In the genomic region with DNA sequence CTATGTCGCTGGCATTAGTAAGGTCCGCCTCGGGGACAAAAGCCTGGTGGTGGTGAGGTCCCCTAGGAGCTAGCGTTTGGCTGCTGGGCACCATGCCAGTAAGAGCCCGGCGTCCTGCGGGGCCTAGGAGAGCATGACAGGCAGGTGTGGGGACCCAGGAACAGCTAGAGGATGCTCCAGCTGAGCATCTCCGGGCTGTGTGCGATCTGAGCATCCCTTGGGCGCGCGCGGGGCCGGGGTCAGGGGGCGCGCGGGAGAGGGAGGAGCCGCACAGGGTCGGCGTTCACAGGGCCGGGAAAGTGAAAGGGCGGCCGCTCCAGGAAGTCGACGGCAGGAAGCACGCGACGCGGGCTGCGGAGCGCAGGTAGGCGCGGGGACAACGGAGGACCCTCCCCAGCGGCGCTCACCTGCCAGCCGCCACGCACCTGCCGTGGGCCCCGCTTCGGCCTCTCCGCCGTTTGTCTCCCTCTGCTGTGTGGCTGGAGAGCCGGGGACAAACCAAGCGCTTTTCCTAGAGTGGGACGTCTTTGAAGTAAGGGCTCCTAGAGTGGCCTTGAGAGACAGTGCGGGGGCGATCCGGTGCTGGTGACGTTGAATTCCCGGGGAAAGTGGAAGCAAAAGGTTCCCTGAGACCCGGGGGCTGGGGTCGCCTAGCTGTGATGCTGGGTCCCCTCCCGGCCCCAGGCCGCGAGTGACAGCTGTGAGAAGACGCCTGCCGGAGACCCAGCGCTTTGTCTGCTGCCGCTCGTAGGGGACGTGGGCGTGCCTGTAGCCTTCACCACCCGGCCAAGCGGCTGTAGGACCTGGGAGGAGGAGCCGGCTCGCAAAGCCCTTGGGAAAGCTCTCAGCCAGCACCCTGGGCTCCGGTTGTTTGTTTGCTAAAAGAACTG, we compare ENCODE assay signal across 7 mouse cellular contexts. TPM values are rescaled to one million over a fixed set of nuclear protein-coding genes. Genes with fewer than 3 reads are reported as not detected.
A peak's percentile ranks its signal among the peaks of the same experiment; 100 is the strongest.
DNase-seq lines count a peak whose midpoint lies in the region; ATAC-seq and TF ChIP-seq lines count a peak whose summit lies in the region.

No protein-coding gene starts in this region.

- no peaks in the 10 kb centered on the region for H3K9me3 ChIP-seq in embryonic facial prominence, embryonic 12.5 days
- no peaks in the 10 kb centered on the region for H3K9me3 ChIP-seq in limb, embryonic 15.5 days
- H3K9me3 ChIP-seq in midbrain, embryonic 15.5 days: no peaks in the 10 kb centered on the region

- ATAC-seq in embryonic facial prominence, embryonic 12.5 days (ENCODE audit: insufficient number of reproducible peaks, insufficient read depth, low FRiP score, low TSS enrichment): peak; percentile 69
- ATAC-seq in limb, embryonic 15.5 days (ENCODE audit: insufficient number of reproducible peaks, low FRiP score, low TSS enrichment, low read depth): no peak
- peak; percentile 86 for ATAC-seq in midbrain, embryonic 15.5 days (replicated peaks)

- no peak for TF ChIP-seq POLR2A in kidney, adult 2 months (IDR thresholded peaks at IDR 0.05; ENCODE audit: low read depth, low read length)
- peak; percentile 22 for TF ChIP-seq POLR2A in spleen, adult 2 months (IDR thresholded peaks at IDR 0.05; ENCODE audit: low read depth, low read length)

- H3K4me2 ChIP-seq in embryonic facial prominence, embryonic 12.5 days (replicated peaks): peak overlapping the region; percentile 91
- H3K4me2 ChIP-seq in limb, embryonic 15.5 days: peak overlapping the region; percentile 97
- peak overlapping the region; percentile 92 for H3K4me2 ChIP-seq in midbrain, embryonic 15.5 days

- H3K36me3 ChIP-seq in embryonic facial prominence, embryonic 12.5 days: no peaks in the 10 kb centered on the region
- no peaks in the 10 kb centered on the region for H3K36me3 ChIP-seq in kidney, adult 2 months (ENCODE audit: control insufficient read depth, insufficient read depth, low read length)
- H3K36me3 ChIP-seq in limb, embryonic 15.5 days: no peaks in the 10 kb centered on the region
- H3K36me3 ChIP-seq in midbrain, embryonic 15.5 days (replicated peaks): no peaks in the 10 kb centered on the region
- no peaks in the 10 kb centered on the region for H3K36me3 ChIP-seq in spleen, adult 2 months (ENCODE audit: control insufficient read depth, insufficient read depth, low read length)

- peak overlapping the region; percentile 45 for H3K4me3 ChIP-seq in embryonic facial prominence, embryonic 12.5 days
- H3K4me3 ChIP-seq in kidney, adult 2 months (ENCODE audit: insufficient read depth, low read depth, low read length): peak overlapping the region; percentile 54
- peak overlapping the region; percentile 54 for H3K4me3 ChIP-seq in limb, embryonic 15.5 days
- peak overlapping the region; percentile 68 for H3K4me3 ChIP-seq in midbrain, embryonic 15.5 days
- H3K4me3 ChIP-seq in spleen, adult 2 months (ENCODE audit: extremely low read depth, insufficient read depth, insufficient read length): peak overlapping the region; percentile 77

- DNase-seq in adrenal gland, postnatal 36 days: peak; percentile 93 to 94
- peak; percentile 78 for DNase-seq in heart, adult 8-10 months (ENCODE audit: low spot score)
- DNase-seq in kidney, adult 2 months: peak; percentile 84
- peak; percentile 41 to 78 for DNase-seq in spleen, adult 2 months (ENCODE audit: low read depth in 1 of 2, low spot score in 2 of 2)

- peaks cover 34% of the 10 kb centered on the region for H3K27me3 ChIP-seq in embryonic facial prominence, embryonic 12.5 days
- H3K27me3 ChIP-seq in kidney, adult 2 months (replicated peaks; ENCODE audit: control insufficient read depth, insufficient read depth, low read length): no peaks in the 10 kb centered on the region
- H3K27me3 ChIP-seq in limb, embryonic 15.5 days: peaks cover 27% of the 10 kb centered on the region
- no peaks in the 10 kb centered on the region for H3K27me3 ChIP-seq in midbrain, embryonic 15.5 days (replicated peaks)
- no peaks in the 10 kb centered on the region for H3K27me3 ChIP-seq in spleen, adult 2 months (ENCODE audit: control insufficient read depth, insufficient read depth, low read length)

- H3K9ac ChIP-seq in embryonic facial prominence, embryonic 12.5 days: peak overlapping the region; percentile 56
- peak overlapping the region; percentile 35 for H3K9ac ChIP-seq in limb, embryonic 15.5 days
- peak overlapping the region; percentile 69 for H3K9ac ChIP-seq in midbrain, embryonic 15.5 days

- under 1% methylated on average over 68 of the region's 68 CpGs for WGBS in embryonic facial prominence, embryonic 12.5 days
- 2% methylated on average over 68 of the region's 68 CpGs for WGBS in kidney, adult 2 months
- WGBS in limb, embryonic 15.5 days: under 1% methylated on average over 68 of the region's 68 CpGs
- WGBS in midbrain, embryonic 15.5 days: under 1% methylated on average over 63 of the region's 68 CpGs
- 1% methylated on average over 67 of the region's 68 CpGs for WGBS in spleen, adult 2 months

- peaks cover 20% of the 10 kb centered on the region for H3K4me1 ChIP-seq in embryonic facial prominence, embryonic 12.5 days
- H3K4me1 ChIP-seq in kidney, adult 2 months (ENCODE audit: control insufficient read depth, insufficient read depth, low read length): no peaks in the 10 kb centered on the region
- H3K4me1 ChIP-seq in limb, embryonic 15.5 days: peaks cover 27% of the 10 kb centered on the region
- H3K4me1 ChIP-seq in midbrain, embryonic 15.5 days: peaks cover 28% of the 10 kb centered on the region
- peaks cover 9% of the 10 kb centered on the region; the same call in 1 of the 2 replicates for H3K4me1 ChIP-seq in spleen, adult 2 months (ENCODE audit: control insufficient read depth, insufficient read depth, insufficient read length)

- H3K27ac ChIP-seq in embryonic facial prominence, embryonic 12.5 days: no peak overlapping the region
- no peak overlapping the region for H3K27ac ChIP-seq in kidney, adult 2 months (ENCODE audit: insufficient read depth, low read depth, low read length)
- H3K27ac ChIP-seq in limb, embryonic 15.5 days: no peak overlapping the region
- peak overlapping the region; percentile 81 for H3K27ac ChIP-seq in midbrain, embryonic 15.5 days
- H3K27ac ChIP-seq in spleen, adult 2 months (ENCODE audit: insufficient read depth, low read length): peak overlapping the region; percentile 85

- no peak for TF ChIP-seq CTCF in kidney, adult 2 months (conservative IDR thresholded peaks at IDR 0.05; ENCODE audit: insufficient read depth, insufficient read length, low read depth, low read length)
- TF ChIP-seq CTCF in spleen, adult 2 months (IDR thresholded peaks at IDR 0.05; ENCODE audit: extremely low read depth, insufficient read depth, insufficient read length, insufficient replicate concordance): no peak

RNA-seq across cellular contexts. Expression of a gene that starts 9.5 kb away (rescaled TPM):
- 1 to 10 TPM; 7.0 to 9.8 TPM for total RNA-seq in adrenal gland, postnatal 36 days (2021)
- 3.3 and 4.1 TPM in 2 replicates for polyA plus RNA-seq in embryonic facial prominence, embryonic 12.5 days (2016; fragmentation: Nextera tagmentation; extraction: Ambion mirVana)
- 10 to 100 TPM in 2 of 4 experiments, 1 to 10 TPM in 2; 7.9 to 11.9 (median 10.0) TPM for total RNA-seq in heart, adult 8-10 months (2022)
- polyA plus RNA-seq in kidney, adult 2 months (2012; rRNA removed): 6.3 and 6.5 TPM in 2 replicates
- polyA plus RNA-seq in limb, embryonic 15.5 days (2015; fragmentation: Nextera tagmentation; extraction: Ambion mirVana): 3.3 and 4.0 TPM in 2 replicates
- 12.8 and 13.4 TPM in 2 replicates for polyA plus RNA-seq in midbrain, embryonic 15.5 days (2015; fragmentation: Nextera tagmentation; extraction: Ambion mirVana)
- polyA plus RNA-seq in spleen, adult 2 months (2012; rRNA removed): 26.2 and 33.4 TPM in 2 replicates

RNA-seq across cellular contexts. Expression of a gene that starts 19.0 kb away (rescaled TPM):
- 1 to 10 TPM; 4.8 to 5.2 TPM for total RNA-seq in adrenal gland, postnatal 36 days (2021)
- polyA plus RNA-seq in embryonic facial prominence, embryonic 12.5 days (2016; fragmentation: Nextera tagmentation; extraction: Ambion mirVana): 0.75 and 1.1 TPM in 2 replicates
- 1 to 10 TPM in 2 of 4 experiments, under 1 TPM in 2; 0.59 to 1.3 (median 0.91) TPM for total RNA-seq in heart, adult 8-10 months (2022)
- 0.73 and 1.1 TPM in 2 replicates for polyA plus RNA-seq in kidney, adult 2 months (2012; rRNA removed)
- polyA plus RNA-seq in limb, embryonic 15.5 days (2015; fragmentation: Nextera tagmentation; extraction: Ambion mirVana): 0.57 and 0.70 TPM in 2 replicates
- 4.7 and 6.4 TPM in 2 replicates for polyA plus RNA-seq in midbrain, embryonic 15.5 days (2015; fragmentation: Nextera tagmentation; extraction: Ambion mirVana)
- polyA plus RNA-seq in spleen, adult 2 months (2012; rRNA removed): 0.08 and 0.13 TPM in 2 replicates

Comparison
In these comparisons a context has a peak if more than half of its experiments do, and no peak if none do; other contexts are left out.
1. H3K27ac ChIP-seq: peak in midbrain, embryonic 15.5 days (single experiment) and spleen, adult 2 months (single experiment); none in embryonic facial prominence, embryonic 12.5 days (single experiment), kidney, adult 2 months (single experiment) and limb, embryonic 15.5 days (single experiment).
2. Peak in every context shown above with its lines, with median percentiles within 50 percentile points of each other: DNase-seq, H3K4me2 ChIP-seq, H3K4me3 ChIP-seq and H3K9ac ChIP-seq.